Mouse (Mus musculus): ENCODE results near the gene Ndufaf7.

The Ndufaf7 gene

GRCm38 (mm10) chr17:78966092-78966883 lies 29.4 kb downstream of the Ndufaf7 start:
- DNase-seq (ENCODE audit: low spot score) = no peak

DNA sequence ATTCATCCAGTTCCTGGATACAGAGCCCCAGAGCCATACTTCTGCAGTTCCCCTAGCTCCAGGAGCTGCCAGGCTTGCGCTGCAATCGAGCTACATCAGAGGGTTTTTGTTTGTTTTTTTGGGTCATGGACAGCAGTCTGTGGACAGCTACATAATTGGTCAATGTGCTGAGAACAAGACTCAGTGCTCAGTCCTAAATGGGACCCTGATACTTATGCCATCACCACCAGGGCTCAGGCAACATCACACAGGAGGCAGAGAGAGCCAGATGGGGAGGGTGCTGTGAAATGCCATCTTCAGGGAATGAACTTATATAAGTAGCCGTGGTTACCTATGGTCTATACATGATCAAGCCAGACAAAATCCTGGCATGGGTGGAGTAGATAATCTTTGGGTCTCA lies 31.6 kb downstream of the Ndufaf7 start:
- DNase-seq (ENCODE audit: low spot score) = no peak

GRCm38 (mm10) chr17:78983166-78983565 lies 46.2 kb downstream of the Ndufaf7 start:
- DNase-seq (ENCODE audit: low spot score) = no peak

- DNase-seq (ENCODE audit: low spot score) = no peak
These were observed 46.8 kb downstream of the Ndufaf7 start for GRCm38 (mm10) chr17:78983736-78984135.

DNA sequence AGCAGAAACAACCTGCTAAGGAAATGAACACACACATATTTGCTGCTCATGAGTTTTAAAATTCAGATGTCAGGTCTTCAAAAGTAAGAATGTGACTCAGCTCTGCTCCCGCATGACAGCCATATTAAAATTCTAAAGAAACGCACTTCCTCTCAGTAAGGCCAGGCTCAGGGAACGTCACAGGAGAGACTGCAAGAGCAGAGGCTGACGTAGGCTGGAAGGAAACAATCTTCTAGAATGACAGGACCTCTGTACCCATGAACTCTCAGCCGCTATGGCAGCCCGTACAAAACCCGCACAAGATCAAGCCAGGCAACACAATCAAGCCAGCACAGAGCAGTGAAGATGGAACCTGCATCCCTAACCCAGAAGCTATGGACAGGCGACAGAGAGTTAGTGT lies 52.1 kb downstream of the Ndufaf7 start:
- DNase-seq (ENCODE audit: low spot score) = no peak

DNA sequence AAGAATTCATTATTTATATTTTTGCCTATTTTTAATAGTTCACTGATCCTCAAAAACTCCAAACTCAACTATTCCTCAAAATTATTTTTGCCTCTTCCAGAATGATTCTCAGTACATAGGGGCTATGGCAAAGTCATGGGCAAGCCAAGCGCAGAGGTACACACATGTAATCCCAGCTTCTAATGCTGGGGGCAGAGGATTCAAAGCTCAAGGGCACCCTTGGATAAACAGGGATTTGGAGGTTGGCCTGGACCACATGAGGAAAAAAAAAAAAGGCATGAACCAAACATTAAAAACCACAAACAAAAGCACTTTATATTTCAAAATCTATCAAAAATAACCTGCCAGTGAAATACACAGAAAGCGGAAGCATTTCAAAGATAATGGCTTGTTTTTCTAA lies 54.6 kb downstream of the Ndufaf7 start:
- no peak for DNase-seq (ENCODE audit: low spot score)

DNA sequence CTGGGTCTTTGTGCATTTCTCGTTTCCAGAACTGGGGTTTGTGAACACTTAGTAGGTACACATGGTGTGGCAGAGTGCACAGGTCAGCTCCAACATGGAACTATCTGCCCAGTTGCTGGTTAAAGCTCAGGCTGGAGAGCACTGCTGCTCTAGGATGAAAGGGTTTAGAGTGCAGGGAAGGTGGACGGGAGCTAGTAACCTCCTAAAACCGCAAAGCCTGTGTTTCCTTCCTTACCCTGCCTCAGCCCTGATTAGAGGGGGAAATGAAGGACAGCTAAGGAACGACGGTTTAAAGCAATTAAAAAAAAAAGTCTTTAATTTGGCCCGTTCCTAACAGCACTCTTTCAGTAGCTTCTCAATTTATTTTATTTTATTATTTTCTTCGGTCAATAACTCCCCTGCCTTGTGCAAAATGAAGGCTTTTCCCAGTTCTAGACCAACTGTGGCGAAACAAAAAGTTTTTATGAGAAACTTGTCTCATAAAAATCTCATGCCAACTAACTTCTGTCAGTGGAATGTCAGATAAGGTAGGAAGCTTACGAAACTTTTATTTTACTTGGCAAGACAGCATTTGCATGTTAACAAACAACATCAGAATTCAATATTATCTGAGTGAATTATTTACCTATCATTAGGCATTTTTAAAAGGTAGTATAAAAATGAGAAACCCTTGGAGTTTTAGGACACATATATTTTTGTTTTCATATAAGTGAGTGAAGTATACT lies 55.5 kb downstream of the Ndufaf7 start:
- no peak for DNase-seq (ENCODE audit: low spot score)

DNA sequence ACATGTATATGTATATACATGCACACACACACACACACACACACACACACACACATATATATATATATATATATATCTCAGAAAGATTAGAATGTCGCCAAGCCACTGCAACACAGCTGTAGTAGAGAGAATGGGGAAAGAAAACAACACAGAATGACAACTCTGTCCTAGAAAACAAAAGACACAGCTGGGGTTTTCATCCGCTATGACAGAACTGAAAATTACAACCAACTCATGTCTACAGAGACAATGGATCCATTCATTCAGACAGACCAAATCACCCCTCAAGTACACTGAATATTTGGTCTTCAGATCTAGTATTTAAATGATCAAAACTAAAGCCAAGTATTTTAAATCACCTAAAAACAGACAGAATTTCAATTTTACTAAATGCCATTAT lies 56.7 kb downstream of the Ndufaf7 start:
- no peak for DNase-seq (ENCODE audit: low spot score)

GRCm38 (mm10) chr17:78994382-78994781 lies 57.4 kb downstream of the Ndufaf7 start:
- no peak for DNase-seq (ENCODE audit: low spot score)

DNA sequence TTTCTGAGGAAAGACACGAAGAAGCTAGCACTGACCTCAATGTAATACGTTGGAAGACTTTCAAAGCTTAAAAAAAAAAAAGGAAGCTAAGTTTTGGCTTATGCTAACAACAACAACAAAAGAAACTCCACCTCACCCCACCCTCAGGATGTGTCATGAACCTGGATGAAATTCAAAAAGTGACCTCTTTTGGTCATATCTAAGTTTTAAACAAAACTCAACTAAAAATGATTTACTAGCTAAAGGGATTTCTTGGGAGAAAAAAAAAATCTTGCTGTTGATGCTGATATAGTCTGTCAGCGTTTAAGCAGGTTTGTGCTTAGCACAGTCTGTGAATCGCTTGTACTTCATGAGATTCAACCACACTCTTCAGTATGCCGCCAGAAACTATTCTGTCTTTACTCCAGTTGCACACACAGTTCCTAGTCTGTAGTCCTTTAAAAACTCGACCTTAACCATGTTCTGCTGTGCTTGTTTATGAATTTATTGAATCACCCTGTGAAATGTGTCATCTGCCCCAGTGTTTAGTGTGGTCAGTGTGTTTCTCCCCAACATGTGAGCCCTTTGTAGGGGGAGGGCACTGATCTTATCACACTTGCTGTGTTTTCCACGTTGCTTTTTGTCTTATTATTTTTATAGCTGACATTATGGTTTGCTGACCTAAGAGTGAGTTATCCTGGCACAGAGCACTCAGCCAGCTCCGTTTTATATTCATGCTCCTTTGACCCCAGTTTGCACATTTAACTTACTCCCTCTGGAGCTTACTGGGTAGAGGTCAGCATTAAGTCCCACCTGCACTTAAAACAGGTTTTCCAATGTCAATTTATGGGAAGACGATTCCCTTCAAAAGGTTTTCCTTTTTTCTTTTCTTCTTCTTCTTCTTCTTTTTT lies 58.2 kb downstream of the Ndufaf7 start:
- DNase-seq (ENCODE audit: low spot score) = no peak

Measured in urinary bladder, postnatal 10 days (tissue).